Mouse (Mus musculus) stomach, embryonic 16.5 days (tissue): ENCODE measurements at regions not wholly inside any gene's neighbourhood (a gene's known extent, or its start where the extent isn't known, plus 50 kb on each side); places are given as distances from the start of the nearest gene placed in this dataset.
A peak's percentile ranks its signal among the peaks of the same experiment; 100 is the strongest.

Experiments
- ATAC-seq: fragments of 200-750 bp; cut with Nextera tagmentation; 2 replicates; pipeline ENCODE4 v1.8.0; 2017; ENCODE audit warnings: moderate number of reproducible peaks, moderate TSS enrichment; ENCODE audit not compliant: insufficient read depth, low FRiP score
- H3K27ac ChIP-seq: fragments of 300-500 bp; sonication (generic); 2 replicates; pipeline ENCODE4 v1.5.1; 2014; ENCODE audit warnings: low read length
- H3K27me3 ChIP-seq: fragments of 300-500 bp; sonication (generic); 2 replicates; pipeline ENCODE4 v1.6.1; 2014; ENCODE audit warnings: low read length, control low read depth, mixed read lengths; ENCODE audit not compliant: control insufficient read depth, insufficient read depth
- H3K36me3 ChIP-seq: fragments of 300-500 bp; sonication (generic); 2 replicates; pipeline ENCODE4 v1.6.1; 2014; ENCODE audit warnings: low read length; ENCODE audit not compliant: control insufficient read depth, insufficient read depth
- H3K4me1 ChIP-seq: fragments of 300-500 bp; sonication (generic); 2 replicates; pipeline ENCODE4 v1.6.1; 2014; ENCODE audit warnings: low read length, control low read depth, mixed read lengths; ENCODE audit not compliant: control insufficient read depth, insufficient read depth
- H3K4me2 ChIP-seq: fragments of 300-500 bp; sonication (generic); 2 replicates; pipeline ENCODE4 v1.6.1; 2014; ENCODE audit warnings: low read depth, low read length, mixed read lengths
- H3K4me3 ChIP-seq: fragments of 300-500 bp; sonication (generic); replicated peaks from 2 replicates; pipeline ENCODE4 v1.5.1; 2014; ENCODE audit warnings: mild to moderate bottlenecking, low read length
- H3K9ac ChIP-seq: fragments of 300-500 bp; sonication (generic); 2 replicates; pipeline ENCODE4 v1.6.1; 2014; ENCODE audit warnings: low read length
- H3K9me3 ChIP-seq: fragments of 300-500 bp; sonication (generic); replicated peaks from 2 replicates; pipeline ENCODE4 v1.6.1; 2016; ENCODE audit warnings: low read length, control low read depth; ENCODE audit not compliant: control insufficient read depth
- WGBS: fragments of 180-500 bp; shearing (Covaris S2); extraction: QIAGEN DNeasy Blood & Tissue Kit; methylation state at CpG from one replicate; pipeline ENCODE4 v1.1.7; 2014; 5-methylcytosine and 5-hydroxymethylcytosine counted together

GRCm38 (mm10) chr12:99060702-99061101 lies 140.3 kb downstream of the Ttc8 start:
- ATAC-seq = no peak
- 53% methylated on average over 2 of the region's 2 CpGs for WGBS
- Histone ChIP-seq H3K4me3 (no peak overlapping the region), H3K9me3 (no peaks in the 10 kb centered on the region), H3K36me3 (no peaks in the 10 kb centered on the region), H3K4me1 (no peaks in the 10 kb centered on the region), H3K27me3 (no peaks in the 10 kb centered on the region), H3K4me2 (no peak overlapping the region), H3K9ac (no peak overlapping the region), H3K27ac (no peak overlapping the region)

- H3K4me2 ChIP-seq = no peak overlapping the region
- no peaks in the 10 kb centered on the region for H3K36me3 ChIP-seq
- no peak for ATAC-seq
- 80% methylated on average over 3 of the region's 3 CpGs for WGBS
- no peak overlapping the region for H3K27ac ChIP-seq
- H3K9ac ChIP-seq = no peak overlapping the region
- H3K9me3 ChIP-seq = no peaks in the 10 kb centered on the region
- no peaks in the 10 kb centered on the region for H3K4me1 ChIP-seq
- H3K4me3 ChIP-seq = no peak overlapping the region
- no peaks in the 10 kb centered on the region for H3K27me3 ChIP-seq
These were observed 143.1 kb downstream of the Ttc8 start for GRCm38 (mm10) chr12:99063441-99063840.

GRCm38 (mm10) chr12:99063885-99064284 lies 143.5 kb downstream of the Ttc8 start:
- ATAC-seq = no peak
- H3K4me1 ChIP-seq = no peaks in the 10 kb centered on the region
- no peak overlapping the region for H3K27ac ChIP-seq
- no peak overlapping the region for H3K4me3 ChIP-seq
- H3K36me3 ChIP-seq = no peaks in the 10 kb centered on the region
- H3K9ac ChIP-seq = no peak overlapping the region
- 80% methylated on average over 8 of the region's 8 CpGs for WGBS
- H3K9me3 ChIP-seq = no peaks in the 10 kb centered on the region
- no peaks in the 10 kb centered on the region for H3K27me3 ChIP-seq
- H3K4me2 ChIP-seq = no peak overlapping the region

- no peak for ATAC-seq
- Histone ChIP-seq H3K4me2 (no peak overlapping the region), H3K9ac (no peak overlapping the region), H3K36me3 (no peaks in the 10 kb centered on the region), H3K27me3 (no peaks in the 10 kb centered on the region), H3K27ac (no peak overlapping the region), H3K4me3 (no peak overlapping the region), H3K4me1 (no peaks in the 10 kb centered on the region), H3K9me3 (no peaks in the 10 kb centered on the region)
- WGBS = 40% methylated on average over 3 of the region's 3 CpGs
These were observed 147.6 kb downstream of the Ttc8 start for GRCm38 (mm10) chr12:99067962-99068361.

GRCm38 (mm10) chr12:99073766-99074165 lies 153.4 kb downstream of the Ttc8 start:
- H3K9ac ChIP-seq = no peak overlapping the region
- WGBS = 77% methylated on average over 5 of the region's 5 CpGs
- H3K27me3 ChIP-seq = no peaks in the 10 kb centered on the region
- H3K4me1 ChIP-seq = no peaks in the 10 kb centered on the region
- no peak overlapping the region for H3K4me3 ChIP-seq
- H3K27ac ChIP-seq = no peak overlapping the region
- no peak overlapping the region for H3K4me2 ChIP-seq
- no peaks in the 10 kb centered on the region for H3K9me3 ChIP-seq
- no peak for ATAC-seq
- no peaks in the 10 kb centered on the region for H3K36me3 ChIP-seq

- no peak for ATAC-seq
- Histone ChIP-seq H3K4me2 (no peak overlapping the region), H3K36me3 (no peaks in the 10 kb centered on the region), H3K4me1 (no peaks in the 10 kb centered on the region), H3K4me3 (no peak overlapping the region), H3K27ac (no peak overlapping the region), H3K9ac (no peak overlapping the region), H3K27me3 (no peaks in the 10 kb centered on the region), H3K9me3 (no peaks in the 10 kb centered on the region)
- WGBS = 50% methylated on average over 3 of the region's 3 CpGs
These were observed 157.0 kb downstream of the Ttc8 start for GRCm38 (mm10) chr12:99077366-99077765.

GRCm38 (mm10) chr12:99079873-99080272 lies 159.5 kb downstream of the Ttc8 start:
- WGBS = 88% methylated on average over 1 of the region's 1 CpGs
- Histone ChIP-seq H3K27ac (no peak overlapping the region), H3K36me3 (no peaks in the 10 kb centered on the region), H3K4me1 (no peaks in the 10 kb centered on the region), H3K9me3 (no peaks in the 10 kb centered on the region), H3K9ac (no peak overlapping the region), H3K4me2 (no peak overlapping the region), H3K27me3 (no peaks in the 10 kb centered on the region), H3K4me3 (no peak overlapping the region)
- ATAC-seq = no peak

GRCm38 (mm10) chr12:99083616-99084015 lies 163.2 kb downstream of the Ttc8 start:
- no peak overlapping the region for H3K9ac ChIP-seq
- WGBS = 41% methylated on average over 11 of the region's 11 CpGs
- no peaks in the 10 kb centered on the region for H3K9me3 ChIP-seq
- no peak overlapping the region for H3K27ac ChIP-seq
- ATAC-seq = no peak
- no peaks in the 10 kb centered on the region for H3K36me3 ChIP-seq
- no peak overlapping the region for H3K4me2 ChIP-seq
- no peaks in the 10 kb centered on the region for H3K27me3 ChIP-seq
- no peaks in the 10 kb centered on the region for H3K4me1 ChIP-seq
- H3K4me3 ChIP-seq = no peak overlapping the region

GRCm38 (mm10) chr12:99084144-99084543 lies 163.8 kb downstream of the Ttc8 start:
- Histone ChIP-seq H3K4me1 (no peaks in the 10 kb centered on the region), H3K9me3 (no peaks in the 10 kb centered on the region), H3K4me3 (no peak overlapping the region), H3K36me3 (no peaks in the 10 kb centered on the region), H3K27me3 (no peaks in the 10 kb centered on the region), H3K27ac (no peak overlapping the region), H3K4me2 (no peak overlapping the region), H3K9ac (no peak overlapping the region)
- WGBS = 4% methylated on average over 18 of the region's 18 CpGs
- ATAC-seq = peak; percentile 84

- Histone ChIP-seq H3K27ac (no peak overlapping the region), H3K4me2 (no peak overlapping the region), H3K36me3 (no peaks in the 10 kb centered on the region), H3K4me1 (no peaks in the 10 kb centered on the region), H3K9me3 (no peaks in the 10 kb centered on the region), H3K9ac (no peak overlapping the region), H3K27me3 (no peaks in the 10 kb centered on the region), H3K4me3 (no peak overlapping the region)
- 57% methylated on average over 8 of the region's 8 CpGs for WGBS
- ATAC-seq = no peak
These were observed 166.9 kb downstream of the Ttc8 start for GRCm38 (mm10) chr12:99087286-99087685.
